18 mouse cellular contexts compared by ENCODE assay signal in the genomic region with DNA sequence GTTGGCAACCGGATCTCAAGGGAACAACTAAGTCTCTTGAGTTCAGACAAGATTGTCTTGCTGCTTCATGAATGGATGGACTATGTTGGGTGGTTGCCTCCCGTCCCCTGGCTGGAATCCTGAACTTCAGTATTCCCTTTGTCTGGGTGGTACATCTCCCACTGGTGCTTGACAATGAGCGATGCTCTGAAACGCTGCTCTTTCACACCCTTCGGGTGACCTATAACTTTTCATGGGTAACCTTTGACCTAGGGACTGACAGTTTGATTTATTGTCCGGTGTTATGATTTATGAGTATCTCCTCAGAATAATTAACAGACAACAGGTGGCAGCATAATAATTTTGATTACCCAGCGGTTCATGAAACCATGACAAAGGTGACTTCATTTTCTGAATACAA.
"Had no signal": no experiment of that assay in that cellular context is flagged by ENCODE, and none has a peak within 500 bp of the region (broad histone marks: within the 10 kb centered on the region; RNA-seq: fewer than 3 reads in every experiment).

No protein-coding gene starts in this region.

- DNase-seq: kidney, adult 11 months; kidney, adult 9 months; kidney, postnatal 36 days; layer of hippocampus, adult 9-11 months; layer of hippocampus, postnatal 36 days; liver; liver, embryonic 13.5 days; liver, postnatal 0 days; lung, postnatal 36 days; thymus, adult 2 months; thymus, postnatal 25 days had no signal

- H3K4me3 ChIP-seq: limb, embryonic 12.5 days; liver, embryonic 13.5 days; lung, embryonic 15.5 days; midbrain, embryonic 10.5 days; neural tube, embryonic 13.5 days had no signal

- H3K9me3 ChIP-seq: limb, embryonic 12.5 days; liver, embryonic 13.5 days; lung, embryonic 15.5 days; midbrain, embryonic 10.5 days; neural tube, embryonic 13.5 days had no signal

- H3K4me2 ChIP-seq: limb, embryonic 12.5 days; liver, embryonic 13.5 days; lung, embryonic 15.5 days; neural tube, embryonic 13.5 days had no signal

- H3K9ac ChIP-seq: limb, embryonic 12.5 days; liver, embryonic 13.5 days; liver, postnatal 0 days; lung, embryonic 15.5 days; neural tube, embryonic 13.5 days had no signal

- ATAC-seq: liver, postnatal 0 days; midbrain, embryonic 16.5 days had no signal

- H3K27ac ChIP-seq: kidney, postnatal 0 days; limb, embryonic 12.5 days; liver, embryonic 13.5 days; lung, embryonic 15.5 days; midbrain, embryonic 10.5 days; neural tube, embryonic 13.5 days; stomach, postnatal 0 days had no signal

- H3K36me3 ChIP-seq: limb, embryonic 12.5 days; liver, embryonic 13.5 days; lung, embryonic 15.5 days; midbrain, embryonic 10.5 days; neural tube, embryonic 13.5 days had no signal

- H3K27me3 ChIP-seq: limb, embryonic 12.5 days; liver, embryonic 13.5 days; lung, embryonic 15.5 days; neural tube, embryonic 13.5 days had no signal

- H3K4me1 ChIP-seq: limb, embryonic 12.5 days; liver, embryonic 13.5 days; lung, embryonic 15.5 days; neural tube, embryonic 13.5 days had no signal
